Mouse (Mus musculus) heart, adult 8-10 months (tissue): Measurements from ENCODE around the gene Rgs2. TPM values are rescaled to one million over a fixed set of nuclear protein-coding genes. Genes with fewer than 3 reads are reported as not detected.

Experiments
- DNase-seq: peaks from one replicate; pipeline ENCODE4 v3.0.0; 2022; ENCODE audit warnings: low spot score
- total RNA-seq, 4 experiments: library from RNA; stranded (reverse); gene quantifications; 2 replicates each; pipeline ENCODE4 v1.2.4; 2022

Gene Rgs2
- total RNA-seq, 4 experiments from 2014 or later, result 25.2 to 45.9 (median 28.4) TPM

GRCm38 (mm10) chr1:143984988-143985625, 18.9 kb downstream of the Rgs2 start:
- no peak for DNase-seq

DNA sequence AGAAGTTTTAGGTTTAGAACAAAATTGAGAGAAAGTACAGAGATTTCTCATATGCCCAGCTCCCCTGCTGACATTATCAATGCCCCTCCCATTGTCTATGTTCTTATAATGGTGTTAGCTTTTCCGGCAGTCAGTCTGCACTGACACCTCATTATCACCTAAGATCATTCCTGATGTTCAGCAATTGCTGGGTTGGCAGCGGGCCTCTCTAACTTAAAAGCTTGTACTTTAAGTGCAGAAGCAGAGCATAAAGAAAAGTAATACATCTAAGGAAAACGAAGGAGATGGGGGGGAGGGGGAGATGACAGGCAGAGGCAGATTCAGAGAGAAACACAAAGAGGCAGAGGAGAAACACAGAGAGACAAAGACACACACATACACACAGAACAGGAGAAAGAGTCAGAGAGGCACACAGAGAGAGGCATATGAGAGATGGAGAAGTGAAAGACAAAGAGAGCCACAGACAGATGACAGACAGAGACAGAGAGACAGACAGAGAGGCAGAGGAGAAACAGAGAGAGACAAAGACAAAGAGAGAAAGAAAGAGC, 21.1 kb downstream of the Rgs2 start:
- DNase-seq, result no peak

DNA sequence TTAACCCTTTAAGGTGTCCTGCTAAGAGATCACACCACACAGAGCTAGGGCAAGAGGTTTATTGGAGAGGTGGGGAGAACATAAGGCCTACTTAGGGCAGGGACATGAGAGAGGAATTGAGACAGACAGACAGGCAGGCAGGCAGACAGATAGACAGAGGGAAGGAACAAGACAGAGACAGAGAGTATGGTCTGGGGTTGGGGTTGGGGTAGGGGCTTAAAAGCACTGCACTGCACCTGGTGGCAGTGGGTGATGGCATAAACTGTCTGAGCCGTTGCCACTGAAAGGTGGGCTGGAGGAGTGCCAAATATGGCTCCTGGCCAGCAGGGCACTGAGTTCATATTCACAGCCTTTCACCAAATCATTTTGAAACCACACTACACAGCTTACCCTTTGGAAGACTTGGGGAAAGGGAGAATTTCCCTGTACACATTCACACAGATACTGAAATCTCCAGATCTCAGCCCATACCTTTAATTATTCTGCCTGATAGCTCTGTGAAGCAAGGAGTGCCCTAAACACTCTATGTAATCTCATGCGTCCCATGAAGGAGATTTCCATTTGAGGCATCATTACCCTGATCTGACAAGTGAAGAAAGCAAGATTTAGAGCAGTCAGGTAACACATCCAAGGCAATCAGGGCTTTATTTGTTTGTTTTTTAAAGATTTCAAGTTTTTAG, 21.7 kb downstream of the Rgs2 start:
- no peak for DNase-seq

- DNase-seq, result no peak
These were observed 23.1 kb downstream of the Rgs2 start for GRCm38 (mm10) chr1:143980811-143981210.

GRCm38 (mm10) chr1:143974637-143975036, 29.3 kb downstream of the Rgs2 start:
- DNase-seq, result no peak

DNA sequence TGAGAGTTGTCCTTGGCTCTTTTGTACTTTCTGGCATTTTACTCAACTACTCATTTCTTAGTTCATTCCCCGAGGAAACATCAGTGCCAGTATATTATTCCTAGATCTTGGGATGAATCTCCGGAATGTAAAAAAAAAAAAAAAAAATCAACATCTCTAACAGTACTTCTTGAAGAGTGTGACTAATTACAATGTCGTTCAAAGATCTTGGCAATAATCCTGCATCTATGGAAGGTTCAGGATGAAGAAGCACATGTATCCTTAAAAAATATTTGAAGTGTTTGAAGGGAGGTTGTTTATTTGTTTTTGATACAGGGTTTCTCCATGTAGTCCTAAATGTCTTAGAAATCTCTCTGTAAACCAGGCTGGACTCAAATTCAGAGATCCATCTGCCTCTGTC, 41.7 kb downstream of the Rgs2 start:
- no peak for DNase-seq

DNA sequence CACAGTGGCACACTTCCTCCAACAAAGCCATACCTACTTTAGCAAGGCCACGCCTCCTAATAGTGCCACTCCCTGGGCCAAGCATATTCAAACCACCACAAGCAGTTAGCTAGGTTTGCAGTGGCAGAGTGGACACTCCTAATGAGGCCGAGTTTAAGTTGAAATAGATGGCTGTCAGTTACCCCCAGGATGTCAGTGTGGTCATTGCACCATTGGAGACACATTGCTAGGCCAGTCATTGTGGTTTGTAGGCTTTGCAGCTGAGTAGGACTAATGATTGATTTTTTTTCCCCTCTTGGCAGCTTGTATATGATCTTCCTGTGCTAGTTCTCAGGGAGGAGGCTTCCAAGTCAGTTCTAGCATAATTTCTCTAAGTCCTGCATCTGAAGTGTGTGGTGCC, 43.6 kb downstream of the Rgs2 start:
- DNase-seq, result no peak

DNA sequence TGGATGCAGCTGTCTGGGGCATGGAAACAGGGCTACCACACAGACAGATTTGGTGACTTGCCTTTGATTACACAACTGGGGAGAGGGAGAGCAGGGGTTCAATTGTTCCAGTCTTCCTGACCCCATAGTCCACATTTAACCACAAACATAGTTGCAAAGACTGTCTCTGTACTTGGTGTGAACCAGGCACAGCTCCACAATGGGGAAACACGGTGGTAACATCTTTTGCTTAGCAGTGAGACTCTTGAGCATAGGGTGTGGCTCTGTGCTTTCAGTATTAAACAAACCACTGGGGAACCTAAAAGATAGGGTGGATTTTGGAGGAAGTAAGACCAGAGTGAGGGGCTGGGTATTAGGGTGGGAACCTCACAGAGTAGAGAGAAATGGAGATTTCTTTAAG, 47.9 kb downstream of the Rgs2 start:
- DNase-seq, result no peak

- no peak for DNase-seq
These were observed 51.1 kb downstream of the Rgs2 start for GRCm38 (mm10) chr1:143952841-143953240.

Other genes with a start within 250 kb of the Rgs2 start
- 1 to 10 TPM; 9.0 to 9.5 (median 9.2) TPM for gene Trove2, start 227.1 kb downstream of the Rgs2 start, total RNA-seq
- gene Uchl5, start 226.9 kb downstream of the Rgs2 start, total RNA-seq, result 10 to 100 TPM; 15.6 to 21.7 (median 18.2) TPM
- gene Rgs13, start 173.2 kb upstream of the Rgs2 start, total RNA-seq, result not detected
- under 1 TPM in 2 of 4 experiments, not detected in 2; 0.37 to 0.78 TPM for gene Rgs1, start 245.1 kb upstream of the Rgs2 start, total RNA-seq